ENCODE assay signal across 9 mouse cellular contexts in genomic region chr12:108794979-108795537, GRCm38 (mm10). TPM values are rescaled to one million over a fixed set of nuclear protein-coding genes. Genes with fewer than 3 reads are reported as not detected.
DNase-seq lines count a peak whose midpoint lies in the region; ATAC-seq and TF ChIP-seq lines count a peak whose summit lies in the region.
"Had no signal": no experiment of that assay in that cellular context is flagged by ENCODE, and none has a peak within 500 bp of the region (broad histone marks: within the 10 kb centered on the region; RNA-seq: fewer than 3 reads in every experiment).

No protein-coding gene starts in this region.

- H3K27ac ChIP-seq in kidney, postnatal 0 days, result peak overlapping the region; percentile 99
- H3K27ac ChIP-seq in hindbrain, embryonic 15.5 days (replicated peaks), result peak overlapping the region; percentile 99
- peak overlapping the region; percentile 99; the same call in 1 of the 2 replicates for H3K27ac ChIP-seq in midbrain, embryonic 15.5 days

- WGBS in kidney, postnatal 0 days, result 11% methylated on average over 9 of the region's 9 CpGs
- WGBS in hindbrain, embryonic 15.5 days, result 12% methylated on average over 9 of the region's 9 CpGs
- WGBS in midbrain, embryonic 15.5 days, result 13% methylated on average over 9 of the region's 9 CpGs

- DNase-seq in kidney, postnatal 0 days (ENCODE audit: low spot score), result peak; percentile 41
- no peak for DNase-seq in kidney, postnatal 10 days
- DNase-seq in c-Kit-positive CD71-negative TER-119-negative erythroid progenitor cells, embryonic 14.5 days (ENCODE audit: low read depth), result peak; percentile 30
- DNase-seq in left cerebral cortex, postnatal 10 days (ENCODE audit: extremely low spot score in 1 of 2, low spot score in 2 of 2), result no peak
- DNase-seq in right cerebral cortex, adult 2 months (ENCODE audit: low spot score in 2 of 2), result no peak
- no peak for DNase-seq in urinary bladder, adult 2 months (ENCODE audit: low spot score)

- H3K4me2 ChIP-seq in kidney, postnatal 0 days (ENCODE audit: low read length), result peak overlapping the region; percentile 75
- peak overlapping the region; percentile 76 for H3K4me2 ChIP-seq in hindbrain, embryonic 15.5 days
- H3K4me2 ChIP-seq in midbrain, embryonic 15.5 days, result peak overlapping the region; percentile 73

- TF ChIP-seq CTCF in kidney, postnatal 0 days (IDR thresholded peaks at IDR 0.05; ENCODE audit: low read depth), result no peak

- H3K4me1 ChIP-seq in kidney, postnatal 0 days (replicated peaks; ENCODE audit: insufficient read depth, low read length), result peaks cover 8% of the 10 kb centered on the region
- peaks cover 57% of the 10 kb centered on the region for H3K4me1 ChIP-seq in hindbrain, embryonic 15.5 days (replicated peaks)
- H3K4me1 ChIP-seq in midbrain, embryonic 15.5 days, result peaks cover 41% of the 10 kb centered on the region

- intact Hi-C loops in left cerebral cortex, postnatal 10 days (cut with DNase I), result loop anchor here (5.0 kb wide), 1 partner anchor 42 kb away; the partner anchor contains the start of genes Slc25a29 and Slc25a47

- peak overlapping the region; percentile 95 for H3K9ac ChIP-seq in kidney, postnatal 0 days (ENCODE audit: low read depth, low read length)
- H3K9ac ChIP-seq in hindbrain, embryonic 15.5 days, result peak overlapping the region; percentile 81
- H3K9ac ChIP-seq in midbrain, embryonic 15.5 days, result peak overlapping the region; percentile 60

- no peaks in the 10 kb centered on the region for H3K9me3 ChIP-seq in kidney, postnatal 0 days (replicated peaks; ENCODE audit: low read length)
- H3K9me3 ChIP-seq in hindbrain, embryonic 15.5 days, result no peaks in the 10 kb centered on the region
- no peaks in the 10 kb centered on the region for H3K9me3 ChIP-seq in midbrain, embryonic 15.5 days

- H3K27me3 ChIP-seq in kidney, postnatal 0 days (ENCODE audit: insufficient read depth, low read length), result no peaks in the 10 kb centered on the region
- H3K27me3 ChIP-seq in hindbrain, embryonic 15.5 days, result no peaks in the 10 kb centered on the region
- H3K27me3 ChIP-seq in midbrain, embryonic 15.5 days (replicated peaks), result no peaks in the 10 kb centered on the region

- H3K4me3 ChIP-seq in kidney, postnatal 0 days (replicated peaks; ENCODE audit: low read depth, low read length), result peak overlapping the region; percentile 98
- H3K4me3 ChIP-seq in hindbrain, embryonic 15.5 days, result peak overlapping the region; percentile 86
- H3K4me3 ChIP-seq in midbrain, embryonic 15.5 days, result peak overlapping the region; percentile 70

- ATAC-seq in kidney, postnatal 0 days (replicated peaks; ENCODE audit: low FRiP score, low read depth), result no peak
- no peak for ATAC-seq in hindbrain, embryonic 15.5 days (ENCODE audit: low FRiP score, low read depth)
- ATAC-seq in midbrain, embryonic 15.5 days (replicated peaks), result no peak

- no peaks in the 10 kb centered on the region for H3K36me3 ChIP-seq in kidney, postnatal 0 days (ENCODE audit: insufficient read depth, low read length)
- no peaks in the 10 kb centered on the region for H3K36me3 ChIP-seq in hindbrain, embryonic 15.5 days
- H3K36me3 ChIP-seq in midbrain, embryonic 15.5 days (replicated peaks), result no peaks in the 10 kb centered on the region

RNA-seq across cellular contexts. Expression of gene Yy1, which starts 2.3 kb away (rescaled TPM):
- 15.6 and 17.3 TPM in 2 replicates for polyA plus RNA-seq in kidney, postnatal 0 days (2015; fragmentation: Nextera tagmentation; extraction: Ambion mirVana)
- polyA plus RNA-seq in hindbrain, embryonic 15.5 days (2015; fragmentation: Nextera tagmentation; extraction: Ambion mirVana), result 13.4 and 15.1 TPM in 2 replicates
- polyA plus RNA-seq in midbrain, embryonic 15.5 days (2015; fragmentation: Nextera tagmentation; extraction: Ambion mirVana), result 12.9 TPM in 2 replicates
- 10 to 100 TPM; 51.3 to 53.0 TPM for total RNA-seq in left cerebral cortex, postnatal 10 days (2021)
- polyA plus RNA-seq in urinary bladder, adult 2 months (2012; rRNA removed), result 25.2 and 33.8 TPM in 2 replicates

RNA-seq across cellular contexts. Expression of gene Slc25a29, which starts 40.6 kb away (rescaled TPM):
- polyA plus RNA-seq in kidney, postnatal 0 days (2015; fragmentation: Nextera tagmentation; extraction: Ambion mirVana), result 6.4 and 6.6 TPM in 2 replicates
- polyA plus RNA-seq in hindbrain, embryonic 15.5 days (2015; fragmentation: Nextera tagmentation; extraction: Ambion mirVana), result 19.0 and 20.7 TPM in 2 replicates
- polyA plus RNA-seq in midbrain, embryonic 15.5 days (2015; fragmentation: Nextera tagmentation; extraction: Ambion mirVana), result 22.6 and 24.8 TPM in 2 replicates
- 10 to 100 TPM; 13.2 to 14.4 TPM for total RNA-seq in left cerebral cortex, postnatal 10 days (2021)
- polyA plus RNA-seq in urinary bladder, adult 2 months (2012; rRNA removed), result 7.6 and 8.8 TPM in 2 replicates
- total RNA-seq: hematopoietic stem cell, adult 5-6 weeks had no signal

RNA-seq across cellular contexts. Expression of gene Slc25a47, which starts 40.8 kb away (rescaled TPM):
- polyA plus RNA-seq in kidney, postnatal 0 days (2015; fragmentation: Nextera tagmentation; extraction: Ambion mirVana), result 7.1 and 7.6 TPM in 2 replicates
- 6.6 and 7.4 TPM in 2 replicates for polyA plus RNA-seq in hindbrain, embryonic 15.5 days (2015; fragmentation: Nextera tagmentation; extraction: Ambion mirVana)
- polyA plus RNA-seq in midbrain, embryonic 15.5 days (2015; fragmentation: Nextera tagmentation; extraction: Ambion mirVana), result 8.7 and 10.3 TPM in 2 replicates
- 1 to 10 TPM; 8.4 to 9.3 TPM for total RNA-seq in left cerebral cortex, postnatal 10 days (2021)
- polyA plus RNA-seq in urinary bladder, adult 2 months (2012; rRNA removed), result 8.4 and 8.8 TPM in 2 replicates

Comparison
In these comparisons a context has a peak if more than half of its experiments do, and no peak if none do; other contexts are left out.
1. DNase-seq: peak in kidney, postnatal 0 days (single experiment) and c-Kit-positive CD71-negative TER-119-negative erythroid progenitor cells, embryonic 14.5 days (single experiment); none in kidney, postnatal 10 days (single experiment), left cerebral cortex, postnatal 10 days (0 of 2), right cerebral cortex, adult 2 months (0 of 2) and urinary bladder, adult 2 months (single experiment).
2. Peak in every context shown above with its lines, with median percentiles within 50 percentile points of each other: H3K27ac ChIP-seq, H3K4me2 ChIP-seq, H3K4me3 ChIP-seq and H3K9ac ChIP-seq.